Mouse (Mus musculus) liver, adult 2 months (tissue): ENCODE results near the gene Dpf3. TPM values are rescaled to one million over a fixed set of nuclear protein-coding genes. Genes with fewer than 3 reads are reported as not detected.

Experiments used
- DNase-seq: peaks from one replicate; pipeline ENCODE4 v3.0.0-alpha.2; 2011; ENCODE audit warnings: low read depth, low spot score; ENCODE audit errors: extremely low read depth
- H3K27ac ChIP-seq: fragments of 200-500 bp; replicated peaks from 2 replicates; pipeline ENCODE4 v1.5.1; 2012; ENCODE audit warnings: low read depth, mild to moderate bottlenecking, control low read depth, inconsistent platforms, low read length; ENCODE audit not compliant: insufficient read depth
- H3K27me3 ChIP-seq: fragments of 200-500 bp; 2 replicates; pipeline ENCODE4 v1.6.1; 2012; ENCODE audit warnings: mild to moderate bottlenecking, moderate library complexity, low read length, inconsistent platforms; ENCODE audit not compliant: control insufficient read depth, insufficient read depth
- H3K36me3 ChIP-seq: fragments of 200-500 bp; 2 replicates; pipeline ENCODE4 v1.6.1; 2012; ENCODE audit warnings: low read length, inconsistent platforms; ENCODE audit not compliant: control insufficient read depth, insufficient read depth
- H3K4me1 ChIP-seq: fragments of 200-500 bp; 2 replicates; pipeline ENCODE4 v1.6.1; 2011; ENCODE audit warnings: low read length; ENCODE audit not compliant: control insufficient read depth, insufficient read depth
- H3K4me3 ChIP-seq: fragments of 200-500 bp; 2 replicates; pipeline ENCODE4 v1.5.1; 2011; ENCODE audit warnings: low read depth, mild to moderate bottlenecking, control low read depth, low read length, moderate library complexity; ENCODE audit not compliant: insufficient read depth
- H3K79me2 ChIP-seq: fragments of 200-500 bp; 2 replicates; pipeline ENCODE4 v1.6.1; 2012; ENCODE audit warnings: inconsistent platforms, mild to moderate bottlenecking, low read length, moderate library complexity; ENCODE audit not compliant: control insufficient read depth, insufficient read depth
- H3K9ac ChIP-seq: fragments of 200-500 bp; 2 replicates; pipeline ENCODE4 v1.6.1; 2012; ENCODE audit warnings: low read depth, mild to moderate bottlenecking, control low read depth, inconsistent platforms, low read length
- CTCF ChIP-seq: fragments of 200-500 bp; IDR thresholded peaks from 2 replicates; pipeline ENCODE4 v1.5.1; 2011; ENCODE audit warnings: low read depth, low read length, control low read depth
- POLR2A ChIP-seq: fragments of 200-500 bp; IDR thresholded peaks from 2 replicates; pipeline ENCODE4 v1.6.1; 2011; ENCODE audit warnings: low read length, control low read depth; ENCODE audit not compliant: insufficient read depth; ENCODE audit errors: extremely low read depth
- WGBS: fragments of 180-500 bp; shearing (Covaris S2); methylation state at CpG from one replicate; pipeline ENCODE4 v1.1.7; 2018; 5-methylcytosine and 5-hydroxymethylcytosine counted together
- polyA plus RNA-seq: library from polyadenylated mRNA; depleted of rRNA; stranded (reverse); fragments of >200 nt; gene quantifications from 2 replicates; pipeline ENCODE4 v1.2.3, GENCODE M21; 2012
- total RNA-seq: library from RNA; depleted of rRNA; stranded (reverse); fragments of >200 nt; gene quantifications from 2 replicates; pipeline ENCODE4 v1.2.3, GENCODE M21; 2014

Gene Dpf3
- total and polyA plus RNA-seq, 2 experiments, result 1.6 to 2.4 TPM

GRCm38 (mm10) chr12:83277537-83278441, 209.7 kb downstream of the Dpf3 start:
- no peak for DNase-seq
- H3K79me2 ChIP-seq, result no peaks in the 10 kb centered on the region
- peaks cover 4% of the 10 kb centered on the region; the same call in 1 of the 2 replicates for H3K4me1 ChIP-seq
- no peak overlapping the region for H3K9ac ChIP-seq
- H3K36me3 ChIP-seq, result no peaks in the 10 kb centered on the region
- no peak for TF ChIP-seq POLR2A
- no peak for TF ChIP-seq CTCF
- peaks cover 5% of the 10 kb centered on the region for H3K27me3 ChIP-seq
- H3K4me3 ChIP-seq, result no peak overlapping the region
- WGBS, result 89% methylated on average over 11 of the region's 11 CpGs
- H3K27ac ChIP-seq, result no peak overlapping the region

- H3K27me3 ChIP-seq, result peaks cover 10% of the 10 kb centered on the region; the same call in 1 of the 2 replicates
- no peak overlapping the region for H3K4me3 ChIP-seq
- no peak overlapping the region for H3K27ac ChIP-seq
- no peaks in the 10 kb centered on the region for H3K36me3 ChIP-seq
- no peak for TF ChIP-seq CTCF
- TF ChIP-seq POLR2A, result no peak
- H3K79me2 ChIP-seq, result no peaks in the 10 kb centered on the region
- 96% methylated on average over 3 of the region's 3 CpGs for WGBS
- no peak for DNase-seq
- no peak overlapping the region for H3K9ac ChIP-seq
- H3K4me1 ChIP-seq, result peaks cover 8% of the 10 kb centered on the region
These were observed 216.3 kb downstream of the Dpf3 start for GRCm38 (mm10) chr12:83271215-83271614.

DNA sequence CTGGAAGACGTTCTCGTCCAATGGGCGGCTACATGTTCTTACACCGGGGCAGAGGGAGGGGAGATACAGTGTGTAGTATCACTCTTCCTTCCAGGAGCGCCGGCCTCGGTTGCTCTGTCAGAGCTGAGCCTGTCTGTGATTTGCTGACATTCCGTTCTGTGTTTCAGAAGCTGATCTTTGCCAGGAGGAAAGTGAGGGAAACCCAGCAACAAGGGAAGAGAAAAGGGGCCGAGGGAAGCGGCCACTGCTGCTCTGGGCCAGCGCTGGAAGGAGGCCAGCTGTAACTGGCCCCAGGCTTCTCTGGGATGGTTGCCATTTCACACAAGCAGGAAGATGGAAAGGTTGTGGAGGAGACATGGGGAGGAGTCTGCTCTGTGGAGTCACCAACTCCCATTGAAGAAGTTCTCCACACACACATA, 219.0 kb downstream of the Dpf3 start:
- peak; percentile 45 for DNase-seq

GRCm38 (mm10) chr12:83260540-83260939, 227.0 kb downstream of the Dpf3 start:
- H3K4me1 ChIP-seq, result no peaks in the 10 kb centered on the region
- WGBS, result 91% methylated on average over 2 of the region's 2 CpGs
- TF ChIP-seq CTCF (no peak), POLR2A (no peak)
- H3K9ac ChIP-seq, result no peak overlapping the region
- no peak for DNase-seq
- H3K27me3 ChIP-seq, result no peaks in the 10 kb centered on the region; the same call in 1 of the 2 replicates
- H3K36me3 ChIP-seq, result no peaks in the 10 kb centered on the region
- H3K79me2 ChIP-seq, result no peaks in the 10 kb centered on the region
- no peak overlapping the region for H3K27ac ChIP-seq
- H3K4me3 ChIP-seq, result no peak overlapping the region

More for the DNA sequence above, 219.0 kb downstream of the Dpf3 start:
- TF ChIP-seq CTCF (no peak), POLR2A (no peak)
- H3K4me3 ChIP-seq, result no peak overlapping the region
- WGBS, result 51% methylated on average over 11 of the region's 11 CpGs
- H3K36me3 ChIP-seq, result no peaks in the 10 kb centered on the region
- H3K79me2 ChIP-seq, result no peaks in the 10 kb centered on the region
- no peak overlapping the region for H3K27ac ChIP-seq
- H3K4me1 ChIP-seq, result peaks cover 8% of the 10 kb centered on the region
- peaks cover 8% of the 10 kb centered on the region; the same call in 1 of the 2 replicates for H3K27me3 ChIP-seq
- no peak overlapping the region for H3K9ac ChIP-seq

DNA sequence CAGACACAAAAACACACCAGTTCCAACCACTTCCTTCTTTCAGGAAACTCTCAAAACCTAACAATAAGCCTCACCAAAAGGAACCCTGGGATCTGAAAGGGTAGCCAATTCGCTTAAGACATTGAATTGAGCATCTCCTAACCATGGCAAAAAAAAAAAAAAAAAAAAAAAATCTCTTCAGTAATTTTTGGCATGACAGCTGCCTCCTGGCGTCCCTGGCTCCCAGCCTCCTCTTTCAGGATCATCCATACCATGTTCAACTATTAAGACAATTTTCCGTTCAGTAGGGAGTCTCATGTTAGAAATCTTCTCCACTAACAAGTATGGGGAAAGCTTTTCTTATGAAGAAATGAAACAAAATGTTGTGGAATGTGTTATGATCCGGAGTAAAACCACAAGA, 233.1 kb downstream of the Dpf3 start:
- H3K36me3 ChIP-seq, result no peaks in the 10 kb centered on the region
- H3K9ac ChIP-seq, result no peak overlapping the region
- 95% methylated on average over 4 of the region's 4 CpGs for WGBS
- H3K4me1 ChIP-seq, result no peaks in the 10 kb centered on the region
- H3K27me3 ChIP-seq, result no peaks in the 10 kb centered on the region
- H3K79me2 ChIP-seq, result no peaks in the 10 kb centered on the region
- H3K4me3 ChIP-seq, result no peak overlapping the region
- H3K27ac ChIP-seq, result no peak overlapping the region
- DNase-seq, result no peak
- no peak for TF ChIP-seq POLR2A
- no peak for TF ChIP-seq CTCF

DNA sequence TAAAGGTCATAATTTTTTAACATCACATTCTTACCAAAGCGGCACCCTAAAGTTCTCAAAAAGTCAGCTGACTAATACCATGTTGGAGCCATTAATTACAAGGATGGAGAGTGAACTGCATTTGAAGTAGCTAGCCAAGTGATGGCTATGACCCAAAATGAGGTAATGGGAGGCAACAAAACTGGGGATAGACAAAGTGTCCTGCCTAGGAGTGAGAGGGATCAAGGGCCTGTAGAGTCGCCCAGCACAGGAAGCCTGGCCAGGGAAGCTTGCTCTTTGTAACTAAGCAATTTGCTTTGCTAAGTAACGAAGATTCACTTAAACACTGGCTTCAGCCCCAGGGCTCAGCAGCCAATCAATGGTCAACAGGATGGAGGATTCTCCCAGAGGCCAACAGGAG, 238.4 kb downstream of the Dpf3 start:
- DNase-seq, result no peak
- 94% methylated on average over 3 of the region's 3 CpGs for WGBS

More for the DNA sequence above, 238.4 kb downstream of the Dpf3 start:
- Histone ChIP-seq H3K79me2 (no peaks in the 10 kb centered on the region), H3K36me3 (no peaks in the 10 kb centered on the region), H3K4me1 (no peaks in the 10 kb centered on the region), H3K27ac (no peak overlapping the region), H3K9ac (no peak overlapping the region), H3K4me3 (no peak overlapping the region), H3K27me3 (no peaks in the 10 kb centered on the region)
- no peak for TF ChIP-seq POLR2A
- no peak for TF ChIP-seq CTCF
